Mouse (Mus musculus): ENCODE data around the gene Gm11213. TPM values are rescaled to one million over a fixed set of nuclear protein-coding genes. Genes with fewer than 3 reads are reported as not detected.

Gene Gm11213
- polyA plus RNA-seq, 1 experiment from 2014 or later, result not detected

GRCm38 (mm10) chr4:63570208-63570781, 34.8 kb downstream of the Gm11213 start:
- peak; percentile 32; the same call in 1 of the 2 replicates for ATAC-seq (replicated peaks)
- Histone ChIP-seq H3K4me1 (peaks cover 12% of the 10 kb centered on the region; the same call in 1 of the 2 replicates), H3K27ac (peak overlapping the region; percentile 28; the same call in 1 of the 2 replicates), H3K27me3 (replicated peaks) (no peaks in the 10 kb centered on the region), H3K9ac (no peak overlapping the region), H3K36me3 (replicated peaks) (no peaks in the 10 kb centered on the region), H3K4me3 (no peak overlapping the region), H3K9me3 (no peaks in the 10 kb centered on the region), H3K4me2 (no peak overlapping the region)
- 22% methylated on average over 7 of the region's 7 CpGs for WGBS

GRCm38 (mm10) chr4:63569322-63569721, 35.7 kb downstream of the Gm11213 start:
- Histone ChIP-seq H3K27ac (no peak overlapping the region), H3K9ac (no peak overlapping the region), H3K36me3 (replicated peaks) (no peaks in the 10 kb centered on the region), H3K9me3 (no peaks in the 10 kb centered on the region), H3K4me1 (peaks cover 12% of the 10 kb centered on the region; the same call in 1 of the 2 replicates), H3K27me3 (replicated peaks) (no peaks in the 10 kb centered on the region), H3K4me3 (no peak overlapping the region), H3K4me2 (no peak overlapping the region)
- ATAC-seq (replicated peaks), result no peak
- 84% methylated on average over 8 of the region's 8 CpGs for WGBS

- Histone ChIP-seq H3K9ac (no peak overlapping the region), H3K9me3 (no peaks in the 10 kb centered on the region), H3K4me3 (no peak overlapping the region), H3K27ac (no peak overlapping the region), H3K4me1 (peaks cover 12% of the 10 kb centered on the region; the same call in 1 of the 2 replicates), H3K36me3 (replicated peaks) (no peaks in the 10 kb centered on the region), H3K4me2 (no peak overlapping the region), H3K27me3 (replicated peaks) (no peaks in the 10 kb centered on the region)
- 89% methylated on average over 10 of the region's 10 CpGs for WGBS
- ATAC-seq (replicated peaks), result no peak
Observed at GRCm38 (mm10) chr4:63567712-63568390, 37.2 kb downstream of the Gm11213 start.

- Histone ChIP-seq H3K4me2 (no peak overlapping the region), H3K27me3 (replicated peaks) (no peaks in the 10 kb centered on the region), H3K4me1 (peaks cover 13% of the 10 kb centered on the region), H3K4me3 (no peak overlapping the region), H3K9me3 (no peaks in the 10 kb centered on the region), H3K27ac (no peak overlapping the region), H3K36me3 (replicated peaks) (no peaks in the 10 kb centered on the region), H3K9ac (no peak overlapping the region)
- 88% methylated on average over 4 of the region's 4 CpGs for WGBS
- ATAC-seq (replicated peaks), result no peak
Observed at GRCm38 (mm10) chr4:63562742-63563141, 42.3 kb downstream of the Gm11213 start.

- ATAC-seq (replicated peaks), result no peak
- H3K9me3 ChIP-seq, result no peaks in the 10 kb centered on the region
- H3K27ac ChIP-seq, result no peak overlapping the region
- peaks cover 17% of the 10 kb centered on the region for H3K4me1 ChIP-seq
- no peaks in the 10 kb centered on the region for H3K27me3 ChIP-seq (replicated peaks)
- H3K4me2 ChIP-seq, result no peak overlapping the region
- WGBS, result 80% methylated on average over 7 of the region's 7 CpGs
- no peak overlapping the region for H3K9ac ChIP-seq
- H3K36me3 ChIP-seq (replicated peaks), result no peaks in the 10 kb centered on the region
- no peak overlapping the region for H3K4me3 ChIP-seq
Observed at GRCm38 (mm10) chr4:63561861-63562675, 43.0 kb downstream of the Gm11213 start.

GRCm38 (mm10) chr4:63560079-63560478, 45.0 kb downstream of the Gm11213 start:
- Histone ChIP-seq H3K4me1 (peaks cover 17% of the 10 kb centered on the region), H3K27me3 (replicated peaks) (no peaks in the 10 kb centered on the region), H3K36me3 (replicated peaks) (no peaks in the 10 kb centered on the region), H3K9me3 (no peaks in the 10 kb centered on the region), H3K9ac (no peak overlapping the region), H3K4me2 (no peak overlapping the region), H3K4me3 (no peak overlapping the region), H3K27ac (no peak overlapping the region)
- ATAC-seq (replicated peaks), result no peak
- WGBS, result 52% methylated on average over 8 of the region's 8 CpGs

- Histone ChIP-seq H3K9me3 (no peaks in the 10 kb centered on the region), H3K27me3 (replicated peaks) (no peaks in the 10 kb centered on the region), H3K9ac (peak overlapping the region; percentile 63; the same call in 1 of the 2 replicates), H3K4me3 (peak overlapping the region; percentile 65), H3K36me3 (replicated peaks) (no peaks in the 10 kb centered on the region), H3K4me1 (peaks cover 17% of the 10 kb centered on the region), H3K4me2 (peak overlapping the region; percentile 82), H3K27ac (no peak overlapping the region)
- WGBS, result 32% methylated on average over 9 of the region's 9 CpGs
- ATAC-seq (replicated peaks), result peak; percentile 28
Observed at GRCm38 (mm10) chr4:63559127-63559697, 45.8 kb downstream of the Gm11213 start.

GRCm38 (mm10) chr4:63558407-63559081, 46.5 kb downstream of the Gm11213 start, which contains the start of gene Tmem268:
Gene Tmem268 (plus strand): TSS chr4:63558781.
- under 1% methylated on average over 78 of the region's 81 CpGs for WGBS
- peaks cover 17% of the 10 kb centered on the region for H3K4me1 ChIP-seq
- no peaks in the 10 kb centered on the region for H3K9me3 ChIP-seq
- H3K4me2 ChIP-seq, result peak within 1 kb of the TSS; percentile 82
- peak within 1 kb of the TSS; percentile 65 for H3K4me3 ChIP-seq
- no peak within 1 kb of the TSS for H3K27ac ChIP-seq
- ATAC-seq (replicated peaks), result peak; percentile 80
- no peaks in the 10 kb centered on the region for H3K36me3 ChIP-seq (replicated peaks)
- H3K9ac ChIP-seq, result peak within 1 kb of the TSS; percentile 63
- H3K27me3 ChIP-seq (replicated peaks), result no peaks in the 10 kb centered on the region

- H3K36me3 ChIP-seq (replicated peaks), result peaks cover 3% of the 10 kb centered on the region
- WGBS, result 28% methylated on average over 16 of the region's 16 CpGs
- H3K9me3 ChIP-seq, result no peaks in the 10 kb centered on the region
- H3K4me3 ChIP-seq, result peak overlapping the region; percentile 65; the same call in 1 of the 2 replicates
- H3K27me3 ChIP-seq (replicated peaks), result no peaks in the 10 kb centered on the region
- H3K4me1 ChIP-seq, result peaks cover 17% of the 10 kb centered on the region
- peak overlapping the region; percentile 82 for H3K4me2 ChIP-seq
- 0 out of 2 replicates have a peak, but pooled peaks have one; percentile 7 for ATAC-seq (replicated peaks)
- no peak overlapping the region for H3K9ac ChIP-seq
- H3K27ac ChIP-seq, result no peak overlapping the region
Observed at GRCm38 (mm10) chr4:63557124-63558059, 47.7 kb downstream of the Gm11213 start.

GRCm38 (mm10) chr4:63556665-63557064, 48.4 kb downstream of the Gm11213 start:
- Histone ChIP-seq H3K9ac (no peak overlapping the region), H3K4me2 (no peak overlapping the region), H3K4me1 (peaks cover 17% of the 10 kb centered on the region), H3K9me3 (no peaks in the 10 kb centered on the region), H3K4me3 (no peak overlapping the region), H3K27me3 (replicated peaks) (no peaks in the 10 kb centered on the region), H3K27ac (no peak overlapping the region), H3K36me3 (replicated peaks) (peaks cover 8% of the 10 kb centered on the region)
- ATAC-seq (replicated peaks), result no peak
- 68% methylated on average over 5 of the region's 5 CpGs for WGBS

- H3K9me3 ChIP-seq, result no peaks in the 10 kb centered on the region
- WGBS, result 95% methylated on average over 2 of the region's 2 CpGs
Observed at GRCm38 (mm10) chr4:63555111-63555510, 50.0 kb downstream of the Gm11213 start.

More at GRCm38 (mm10) chr4:63555111-63555510, 50.0 kb downstream of the Gm11213 start:
- no peak overlapping the region for H3K27ac ChIP-seq
- H3K36me3 ChIP-seq (replicated peaks), result peaks cover 18% of the 10 kb centered on the region
- peaks cover 17% of the 10 kb centered on the region for H3K4me1 ChIP-seq
- H3K4me3 ChIP-seq, result no peak overlapping the region
- no peak for ATAC-seq (replicated peaks)
- no peaks in the 10 kb centered on the region for H3K27me3 ChIP-seq (replicated peaks)
- H3K9ac ChIP-seq, result no peak overlapping the region
- no peak overlapping the region for H3K4me2 ChIP-seq

Measured in midbrain, embryonic 15.5 days (tissue).